ENCODE assay signal across 9 mouse cellular contexts in the genomic region with DNA sequence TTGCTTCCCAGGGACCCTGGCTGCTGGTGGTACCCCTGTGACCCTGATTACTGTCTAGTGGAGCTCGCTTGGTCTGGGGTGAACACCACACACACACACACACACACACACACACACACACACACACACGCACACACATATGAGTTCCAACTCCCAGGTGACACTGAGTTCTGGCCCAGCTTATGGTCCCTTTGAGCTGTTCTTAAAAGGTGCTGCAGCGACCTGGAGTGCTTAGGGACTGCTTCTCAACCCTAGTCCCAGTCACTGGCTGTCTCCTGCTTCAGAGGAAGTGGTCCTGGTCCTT. TPM values are rescaled to one million over a fixed set of nuclear protein-coding genes. Genes with fewer than 3 reads are reported as not detected.
DNase-seq lines count a peak whose midpoint lies in the region; ATAC-seq and TF ChIP-seq lines count a peak whose summit lies in the region.
"Had no signal": no experiment of that assay in that cellular context is flagged by ENCODE, and none has a peak within 500 bp of the region (broad histone marks: within the 10 kb centered on the region; RNA-seq: fewer than 3 reads in every experiment).

No protein-coding gene starts in this region.

- WGBS in heart, postnatal 0 days, result 19% methylated on average over 3 of the region's 3 CpGs
- WGBS in hindbrain, embryonic 15.5 days, result 23% methylated on average over 3 of the region's 3 CpGs
- WGBS in midbrain, embryonic 13.5 days, result 19% methylated on average over 3 of the region's 3 CpGs

- H3K36me3 ChIP-seq in heart, postnatal 0 days (replicated peaks; ENCODE audit: control insufficient read depth, insufficient read depth, low read length), result no peaks in the 10 kb centered on the region
- H3K36me3 ChIP-seq in hindbrain, embryonic 15.5 days, result no peaks in the 10 kb centered on the region
- H3K36me3 ChIP-seq in midbrain, embryonic 13.5 days, result no peaks in the 10 kb centered on the region

- no peak overlapping the region for H3K27ac ChIP-seq in heart, postnatal 0 days (ENCODE audit: low read depth)
- peak overlapping the region; percentile 77 for H3K27ac ChIP-seq in hindbrain, embryonic 15.5 days (replicated peaks)
- H3K27ac ChIP-seq in midbrain, embryonic 13.5 days, result no peak overlapping the region

- no peak for DNase-seq in heart, postnatal 0 days (ENCODE audit: low spot score)
- DNase-seq in heart, adult 9 months (ENCODE audit: low spot score in 2 of 2), result no peak
- DNase-seq in brain, adult 2 months (ENCODE audit: low read depth, low spot score), result peak; percentile 41
- no peak for DNase-seq in gastrocnemius, adult 8-10 months (ENCODE audit: low spot score in 2 of 2)
- no peak for DNase-seq in cerebellum, adult 9-11 months
- DNase-seq in gastrocnemius, adult 18-20 months (ENCODE audit: low spot score), result no peak

- no peak for TF ChIP-seq EP300 in heart, postnatal 0 days (IDR thresholded peaks at IDR 0.05; ENCODE audit: low read depth)

- peak overlapping the region; percentile 39; the same call in 1 of the 2 replicates for H3K9ac ChIP-seq in heart, postnatal 0 days (replicated peaks; ENCODE audit: low read depth, low read length)
- H3K9ac ChIP-seq in hindbrain, embryonic 15.5 days, result peak overlapping the region; percentile 62
- H3K9ac ChIP-seq in midbrain, embryonic 13.5 days (replicated peaks), result peak overlapping the region; percentile 74

- H3K4me1 ChIP-seq in heart, postnatal 0 days (ENCODE audit: control insufficient read depth, insufficient read depth), result peaks cover 9% of the 10 kb centered on the region; the same call in 1 of the 2 replicates
- peaks cover 16% of the 10 kb centered on the region for H3K4me1 ChIP-seq in hindbrain, embryonic 15.5 days (replicated peaks)
- peaks cover 11% of the 10 kb centered on the region for H3K4me1 ChIP-seq in midbrain, embryonic 13.5 days (replicated peaks)

- no peak; the same call in 1 of the 2 replicates for ATAC-seq in heart, postnatal 0 days (ENCODE audit: insufficient read depth, low read depth)
- peak; percentile 1; the same call in 1 of the 2 replicates for ATAC-seq in hindbrain, embryonic 15.5 days (ENCODE audit: low FRiP score, low read depth)
- no peak; the same call in 1 of the 2 replicates for ATAC-seq in midbrain, embryonic 13.5 days

- H3K27me3 ChIP-seq in heart, postnatal 0 days (ENCODE audit: control insufficient read depth, insufficient read depth, low read length), result 0 out of 2 replicates have a peak, but pooled peaks cover 8% of the 10 kb centered on the region
- H3K27me3 ChIP-seq in hindbrain, embryonic 15.5 days, result no peaks in the 10 kb centered on the region
- H3K27me3 ChIP-seq in midbrain, embryonic 13.5 days, result peaks cover 8% of the 10 kb centered on the region

- peak overlapping the region; percentile 67 for H3K4me3 ChIP-seq in heart, postnatal 0 days (ENCODE audit: low read depth, low read length)
- H3K4me3 ChIP-seq in hindbrain, embryonic 15.5 days, result peak overlapping the region; percentile 82
- H3K4me3 ChIP-seq in midbrain, embryonic 13.5 days (replicated peaks), result peak overlapping the region; percentile 66

- peaks cover 4% of the 10 kb centered on the region; the same call in 1 of the 2 replicates for H3K9me3 ChIP-seq in heart, postnatal 0 days (replicated peaks; ENCODE audit: control insufficient read depth, low read length)
- no peaks in the 10 kb centered on the region for H3K9me3 ChIP-seq in hindbrain, embryonic 15.5 days
- H3K9me3 ChIP-seq in midbrain, embryonic 13.5 days, result no peaks in the 10 kb centered on the region

- peak overlapping the region; percentile 94 for H3K4me2 ChIP-seq in heart, postnatal 0 days (ENCODE audit: low read depth, low read length)
- H3K4me2 ChIP-seq in hindbrain, embryonic 15.5 days, result peak overlapping the region; percentile 99
- peak overlapping the region; percentile 94 for H3K4me2 ChIP-seq in midbrain, embryonic 13.5 days (replicated peaks)

- no peak for TF ChIP-seq CTCF in heart, postnatal 0 days (IDR thresholded peaks at IDR 0.05; ENCODE audit: low read depth)

RNA-seq across cellular contexts. Expression of gene Inpp4b, which starts 0.6 kb away (rescaled TPM):
- 13.3 and 60.9 TPM in 2 replicates for total RNA-seq in heart, postnatal 0 days (2014; rRNA removed; ENCODE audit: low replicate concordance)
- 18.9 and 22.1 TPM in 2 replicates for polyA plus RNA-seq in heart, postnatal 0 days (2015; fragmentation: Nextera tagmentation; extraction: Ambion mirVana)
- polyA plus RNA-seq in hindbrain, embryonic 15.5 days (2015; fragmentation: Nextera tagmentation; extraction: Ambion mirVana), result 8.7 and 9.0 TPM in 2 replicates
- polyA plus RNA-seq in midbrain, embryonic 13.5 days (2015; fragmentation: Nextera tagmentation; extraction: Ambion mirVana), result 5.0 and 6.3 TPM in 2 replicates
- total RNA-seq in gastrocnemius, adult 8-10 months (2022), result 10 to 100 TPM; 11.5 to 14.9 (median 13.7) TPM
- total RNA-seq in gastrocnemius, adult 18-20 months (2021), result 10 to 100 TPM; 13.6 to 23.3 TPM
- polyA plus RNA-seq: erythroblast, embryonic 14.5 days had no signal
